9 mouse cellular contexts compared by ENCODE assay signal in the genomic region with DNA sequence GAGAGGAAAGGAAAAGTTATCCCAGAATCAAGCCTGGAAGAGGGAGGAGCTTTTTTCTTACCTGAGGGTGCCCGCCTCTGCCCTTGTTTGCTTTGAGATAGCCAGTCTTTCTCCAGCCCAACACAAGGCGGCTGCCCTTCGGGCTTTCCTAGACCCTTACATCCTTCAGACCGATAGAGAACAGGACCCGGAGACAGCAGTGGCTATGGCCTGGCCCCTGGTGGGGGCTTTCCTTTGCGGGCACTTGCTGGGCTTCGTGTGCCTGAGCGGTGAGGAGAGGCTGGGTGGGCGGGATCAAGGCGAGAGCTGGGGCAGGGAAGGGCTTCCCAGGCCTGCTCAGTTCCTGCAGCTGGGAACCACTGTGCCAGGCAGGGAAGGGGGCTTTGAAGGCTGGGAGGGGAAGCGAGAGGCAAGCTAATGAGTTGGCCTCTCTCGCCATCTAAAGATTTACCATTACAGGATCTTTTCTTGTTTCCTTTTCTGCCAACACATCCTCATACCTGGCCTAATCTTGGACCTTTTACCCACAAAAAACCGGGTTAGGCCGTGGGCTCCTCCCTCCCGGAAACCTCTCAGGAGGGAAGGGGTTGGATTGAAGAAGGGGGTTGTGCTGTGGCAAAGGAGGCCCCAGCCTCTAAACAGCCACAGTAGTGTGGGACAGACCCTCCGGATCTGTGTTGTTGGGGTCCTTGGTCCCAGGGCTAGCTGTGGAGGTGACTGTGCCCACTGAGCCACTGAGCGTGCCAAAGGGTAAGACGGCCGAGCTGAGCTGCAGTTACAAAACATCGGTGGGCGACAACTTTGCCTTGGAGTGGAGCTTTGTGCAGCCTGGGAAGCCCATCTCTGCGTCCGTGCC. TPM values are rescaled to one million over a fixed set of nuclear protein-coding genes. Genes with fewer than 3 reads are reported as not detected.
DNase-seq lines count a peak whose midpoint lies in the region; ATAC-seq and TF ChIP-seq lines count a peak whose summit lies in the region.
"Had no signal": no experiment of that assay in that cellular context is flagged by ENCODE, and none has a peak within 500 bp of the region (broad histone marks: within the 10 kb centered on the region; RNA-seq: fewer than 3 reads in every experiment).

A gene (plus strand): TSS at position 86 of the 856 bp plus-strand sequence.

- ATAC-seq in forebrain, embryonic 12.5 days (ENCODE audit: low FRiP score): peak; percentile 44; the same call in 1 of the 2 replicates
- ATAC-seq in erythroid progenitor cell, adult 5-6 weeks (replicated peaks; ENCODE audit: low FRiP score, poor library complexity, severe bottlenecking): no peak

- H3K36me3 ChIP-seq in forebrain, embryonic 12.5 days (replicated peaks): no peaks in the 10 kb centered on the region
- H3K36me3 ChIP-seq in forebrain, embryonic 10.5 days (replicated peaks): no peaks in the 10 kb centered on the region

- no peak within 1 kb of the TSS for H3K4me3 ChIP-seq in forebrain, embryonic 12.5 days (replicated peaks)
- H3K4me3 ChIP-seq in forebrain, embryonic 10.5 days: no peak within 1 kb of the TSS
- no peak within 1 kb of the TSS for H3K4me3 ChIP-seq in left cerebral cortex, adult 2 months

- H3K27me3 ChIP-seq in forebrain, embryonic 12.5 days: peaks cover 26% of the 10 kb centered on the region
- H3K27me3 ChIP-seq in forebrain, embryonic 10.5 days (ENCODE audit: poor library complexity, severe bottlenecking): peaks cover 79% of the 10 kb centered on the region

- peaks cover 4% of the 10 kb centered on the region for H3K4me1 ChIP-seq in forebrain, embryonic 12.5 days
- H3K4me1 ChIP-seq in forebrain, embryonic 10.5 days: peaks cover 24% of the 10 kb centered on the region

- 49% methylated on average over 23 of the region's 23 CpGs for WGBS in forebrain, embryonic 12.5 days
- WGBS in forebrain, embryonic 10.5 days: 47% methylated on average over 23 of the region's 23 CpGs

- intact Hi-C loops in left cerebral cortex, adult 2 months (cut with DNase I): no loop called here

- no peak for TF ChIP-seq CTCF in left cerebral cortex, adult 2 months (IDR thresholded peaks at IDR 0.05)

- DNase-seq in forebrain, embryonic 10.5 days (ENCODE audit: extremely low spot score, low spot score): no peak
- DNase-seq in left cerebral cortex, adult 2 months (ENCODE audit: extremely low spot score in 1 of 2, low spot score in 2 of 2): peak in 1 of 2 experiments; percentile 18
- DNase-seq in left cerebral cortex, adult 8-10 months (ENCODE audit: low spot score in 2 of 2): no peak
- peak; percentile 58 for DNase-seq in R1 (ENCODE audit: low read depth, low spot score)
- peak; percentile 44 for DNase-seq in lung, postnatal 10 days
- no peak for DNase-seq in MN1 (ENCODE audit: low spot score)

- H3K9ac ChIP-seq in forebrain, embryonic 12.5 days: no peak within 1 kb of the TSS

- no peaks in the 10 kb centered on the region for H3K9me3 ChIP-seq in forebrain, embryonic 12.5 days
- no peaks in the 10 kb centered on the region for H3K9me3 ChIP-seq in forebrain, embryonic 10.5 days

- H3K4me2 ChIP-seq in forebrain, embryonic 12.5 days: no peak within 1 kb of the TSS

- H3K27ac ChIP-seq in forebrain, embryonic 12.5 days: no peak within 1 kb of the TSS
- no peak within 1 kb of the TSS for H3K27ac ChIP-seq in forebrain, embryonic 10.5 days
- H3K27ac ChIP-seq in left cerebral cortex, adult 2 months: peak within 1 kb of the TSS; percentile 78

RNA-seq across cellular contexts. Expression of the gene that starts here (rescaled TPM):
- 0.32 and 0.82 TPM in 2 replicates for polyA plus RNA-seq in forebrain, embryonic 12.5 days (2016; fragmentation: Nextera tagmentation; extraction: Ambion mirVana)
- polyA plus RNA-seq in forebrain, embryonic 10.5 days (2016; fragmentation: Nextera tagmentation; extraction: Ambion mirVana): 0.29 and 0.47 TPM in 2 replicates
- 1 to 10 TPM; 4.1 to 4.5 TPM for total RNA-seq in left cerebral cortex, adult 2 months (2021)
- 1 to 10 TPM; 2.8 to 4.6 (median 3.8) TPM for total RNA-seq in left cerebral cortex, adult 8-10 months (2022)
- total RNA-seq in erythroid progenitor cell, adult 5-6 weeks (2015; ENCODE audit: low replicate concordance): not detected in 2 replicates
- not detected in 2 replicates for total RNA-seq in erythroid progenitor cell, adult 5-6 weeks (2017; ENCODE audit: low replicate concordance)
- total RNA-seq: megakaryocyte progenitor cell, adult 5-6 weeks had no signal

Comparison
In these comparisons a context has a peak if more than half of its experiments do, and no peak if none do; other contexts are left out.
1. Peak in ATAC-seq in forebrain, embryonic 12.5 days; RNA of the gene not detected or under 1 TPM.
2. DNase-seq: peak in R1 (single experiment) and lung, postnatal 10 days (single experiment); none in forebrain, embryonic 10.5 days (single experiment), left cerebral cortex, adult 8-10 months (0 of 2) and MN1 (single experiment).